Mouse (Mus musculus) adrenal gland, postnatal 14 days (tissue): Measurements from ENCODE around the gene Obox8. TPM values are rescaled to one million over a fixed set of nuclear protein-coding genes. Genes with fewer than 3 reads are reported as not detected.

ENCODE experiments used
- DNase-seq: peaks from one replicate; pipeline ENCODE4 v3.0.0; 2021; ENCODE audit warnings: mixed read lengths
- long read RNA-seq, 2 experiments: library from polyadenylated mRNA; stranded (forward); transcript quantifications; one replicate each; pipeline ENCODE4 v2.0.0; 2021
- total RNA-seq: library from RNA; stranded (reverse); gene quantifications from 2 replicates; pipeline ENCODE4 v1.2.3, GENCODE M21; 2021

The Obox8 gene
- not detected in 2 replicates for total RNA-seq
- long read RNA-seq, experiment 1 = 0 reads
- long read RNA-seq, experiment 2 = 0 reads

DNA sequence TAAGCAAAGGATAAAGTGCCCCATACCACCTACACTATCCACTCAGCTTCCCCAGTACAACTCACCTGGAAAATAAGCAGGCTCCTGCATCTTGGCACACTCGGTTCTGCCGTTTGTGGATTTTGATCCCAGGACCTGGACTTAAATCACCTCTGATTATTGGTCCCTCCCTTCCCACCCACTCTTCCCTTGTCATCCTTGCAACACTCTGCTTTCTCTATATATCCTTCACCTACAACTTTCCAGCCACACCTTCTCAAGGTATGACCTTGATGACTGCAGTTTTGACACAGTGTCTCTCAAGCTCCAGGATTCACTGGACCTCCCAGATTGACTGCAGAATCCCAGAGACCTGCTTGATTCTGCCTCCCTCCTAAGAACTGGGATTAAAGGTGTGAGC lies at the start of gene Obox8:
Gene Obox8, minus strand, starts transcription at position 101 of the 400 bp plus-strand sequence.
- no peak for DNase-seq

DNA sequence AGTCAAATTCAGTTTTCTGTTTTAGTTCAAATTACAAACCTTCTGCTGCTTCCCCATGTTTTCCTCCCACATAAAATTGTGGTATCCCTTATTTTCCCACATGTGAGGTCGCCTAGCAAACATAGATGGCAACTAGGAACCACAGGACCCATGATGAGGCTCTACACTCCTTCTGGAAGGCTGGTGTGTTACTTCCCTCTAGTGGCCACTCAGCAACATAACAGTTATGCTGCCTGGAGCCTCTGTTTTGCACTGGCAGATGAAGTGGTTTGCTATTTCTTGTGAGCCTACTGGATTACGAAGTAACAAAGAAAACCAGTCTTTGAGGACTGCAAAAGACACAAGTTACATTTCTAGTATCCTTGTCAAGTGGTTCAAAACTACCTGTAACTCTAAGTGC lies 16.1 kb downstream of the Obox8 start:
- no peak for DNase-seq

DNA sequence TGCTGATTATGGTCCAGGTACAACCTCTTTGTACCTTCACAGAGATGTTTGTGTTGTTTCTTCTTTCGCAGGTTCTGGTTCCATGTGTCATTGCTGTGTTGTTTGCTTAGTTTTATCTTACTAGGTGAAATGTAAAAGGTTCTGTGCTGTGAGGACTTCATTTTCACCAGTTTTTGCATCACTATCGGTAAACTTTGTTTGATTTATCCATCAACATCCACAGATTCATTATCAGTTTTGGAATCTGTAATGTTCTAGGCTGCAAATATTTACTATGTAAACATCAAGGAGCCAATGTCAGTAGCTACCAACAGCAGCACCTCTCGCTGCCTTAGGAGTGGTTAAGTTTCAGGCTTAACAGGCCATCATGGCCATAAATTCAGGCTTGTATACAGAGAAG lies 24.7 kb downstream of the Obox8 start:
- DNase-seq = no peak

GRCm38 (mm10) chr7:14307571-14307970 lies 25.8 kb downstream of the Obox8 start:
- DNase-seq = no peak

Other genes starting within 250 kb of the Obox8 start
- gene Sult2a3, start 210.5 kb downstream of the Obox8 start, total RNA-seq = 6.0 TPM in 1 of 2 replicates, not detected in the other
- gene Sult2a6, start 78.7 kb downstream of the Obox8 start, total RNA-seq = 6.9 TPM in 1 of 2 replicates, not detected in the other
- gene Sult2a8, start 113.2 kb upstream of the Obox8 start, total RNA-seq = 0.71 and 30.7 TPM in 2 replicates
- not detected in 2 replicates for gene Sult2a7, start 160.7 kb upstream of the Obox8 start, total RNA-seq
- gene Vmn1r90, start 229.9 kb upstream of the Obox8 start, total RNA-seq = not detected in 2 replicates